Mouse (Mus musculus): ENCODE data around the gene Ahnak2. TPM values are rescaled to one million over a fixed set of nuclear protein-coding genes. Genes with fewer than 3 reads are reported as not detected.

The Ahnak2 gene
- polyA plus RNA-seq, 1 experiment from 2014 or later, result 3.7 TPM

GRCm38 (mm10) chr12:112795466-112796104 is 6.9 kb downstream of the Ahnak2 start:
- H3K9me3 ChIP-seq (ENCODE audit: control insufficient read depth, low read length), result no peaks in the 10 kb centered on the region
- 61% methylated on average over 18 of the region's 18 CpGs for WGBS
- ATAC-seq, result no peak
- peaks cover 10% of the 10 kb centered on the region for H3K4me1 ChIP-seq (ENCODE audit: control insufficient read depth, insufficient read depth, low read depth, low read length)
- H3K36me3 ChIP-seq (ENCODE audit: control insufficient read depth, insufficient read depth, low read length), result no peaks in the 10 kb centered on the region
- no peak overlapping the region for H3K9ac ChIP-seq (ENCODE audit: low read depth, low read length)
- H3K27me3 ChIP-seq (replicated peaks; ENCODE audit: control insufficient read depth, insufficient read depth, low read length), result no peaks in the 10 kb centered on the region
- no peak overlapping the region for H3K27ac ChIP-seq (ENCODE audit: low read depth, low read length)
- no peak overlapping the region for H3K4me2 ChIP-seq (ENCODE audit: low read length)
- H3K4me3 ChIP-seq (ENCODE audit: low read length), result no peak overlapping the region

- H3K27me3 ChIP-seq (replicated peaks; ENCODE audit: control insufficient read depth, insufficient read depth, low read length), result no peaks in the 10 kb centered on the region
- H3K9ac ChIP-seq (ENCODE audit: low read depth, low read length), result no peak overlapping the region
- no peak overlapping the region for H3K4me3 ChIP-seq (ENCODE audit: low read length)
- 84% methylated on average over 5 of the region's 5 CpGs for WGBS
- H3K27ac ChIP-seq (ENCODE audit: low read depth, low read length), result no peak overlapping the region
- H3K36me3 ChIP-seq (ENCODE audit: control insufficient read depth, insufficient read depth, low read length), result no peaks in the 10 kb centered on the region
- H3K9me3 ChIP-seq (ENCODE audit: control insufficient read depth, low read length), result no peaks in the 10 kb centered on the region
- H3K4me2 ChIP-seq (ENCODE audit: low read length), result no peak overlapping the region
- H3K4me1 ChIP-seq (ENCODE audit: control insufficient read depth, insufficient read depth, low read depth, low read length), result peaks cover 10% of the 10 kb centered on the region
- no peak for ATAC-seq
Observed at GRCm38 (mm10) chr12:112794998-112795397, 7.5 kb downstream of the Ahnak2 start.

GRCm38 (mm10) chr12:112794356-112794816 is 8.1 kb downstream of the Ahnak2 start:
- 38% methylated on average over 7 of the region's 7 CpGs for WGBS
- H3K9ac ChIP-seq (ENCODE audit: low read depth, low read length), result no peak overlapping the region
- H3K9me3 ChIP-seq (ENCODE audit: control insufficient read depth, low read length), result no peaks in the 10 kb centered on the region
- H3K4me2 ChIP-seq (ENCODE audit: low read length), result no peak overlapping the region
- no peak overlapping the region for H3K4me3 ChIP-seq (ENCODE audit: low read length)
- H3K27ac ChIP-seq (ENCODE audit: low read depth, low read length), result no peak overlapping the region
- H3K4me1 ChIP-seq (ENCODE audit: control insufficient read depth, insufficient read depth, low read depth, low read length), result peaks cover 10% of the 10 kb centered on the region
- H3K36me3 ChIP-seq (ENCODE audit: control insufficient read depth, insufficient read depth, low read length), result no peaks in the 10 kb centered on the region
- no peak for ATAC-seq
- H3K27me3 ChIP-seq (replicated peaks; ENCODE audit: control insufficient read depth, insufficient read depth, low read length), result no peaks in the 10 kb centered on the region

GRCm38 (mm10) chr12:112793601-112794355 is 8.7 kb downstream of the Ahnak2 start:
- Histone ChIP-seq H3K4me1 (ENCODE audit: control insufficient read depth, insufficient read depth, low read depth, low read length) (peaks cover 10% of the 10 kb centered on the region), H3K4me2 (ENCODE audit: low read length) (no peak overlapping the region), H3K27ac (ENCODE audit: low read depth, low read length) (no peak overlapping the region), H3K27me3 (replicated peaks; ENCODE audit: control insufficient read depth, insufficient read depth, low read length) (no peaks in the 10 kb centered on the region), H3K9me3 (ENCODE audit: control insufficient read depth, low read length) (no peaks in the 10 kb centered on the region), H3K9ac (ENCODE audit: low read depth, low read length) (no peak overlapping the region), H3K4me3 (ENCODE audit: low read length) (no peak overlapping the region), H3K36me3 (ENCODE audit: control insufficient read depth, insufficient read depth, low read length) (no peaks in the 10 kb centered on the region)
- ATAC-seq, result no peak
- WGBS, result 76% methylated on average over 13 of the region's 13 CpGs

- Histone ChIP-seq H3K9me3 (ENCODE audit: control insufficient read depth, low read length) (no peaks in the 10 kb centered on the region), H3K9ac (ENCODE audit: low read depth, low read length) (no peak overlapping the region), H3K4me3 (ENCODE audit: low read length) (no peak overlapping the region), H3K4me2 (ENCODE audit: low read length) (no peak overlapping the region), H3K27me3 (replicated peaks; ENCODE audit: control insufficient read depth, insufficient read depth, low read length) (no peaks in the 10 kb centered on the region), H3K27ac (ENCODE audit: low read depth, low read length) (no peak overlapping the region), H3K36me3 (ENCODE audit: control insufficient read depth, insufficient read depth, low read length) (no peaks in the 10 kb centered on the region), H3K4me1 (ENCODE audit: control insufficient read depth, insufficient read depth, low read depth, low read length) (no peaks in the 10 kb centered on the region)
- ATAC-seq, result no peak
- WGBS, result 75% methylated on average over 8 of the region's 8 CpGs
Observed at GRCm38 (mm10) chr12:112791026-112791425, 11.4 kb downstream of the Ahnak2 start.

- no peaks in the 10 kb centered on the region for H3K36me3 ChIP-seq (ENCODE audit: control insufficient read depth, insufficient read depth, low read length)
- no peak for ATAC-seq
- H3K27ac ChIP-seq (ENCODE audit: low read depth, low read length), result no peak overlapping the region
- H3K27me3 ChIP-seq (replicated peaks; ENCODE audit: control insufficient read depth, insufficient read depth, low read length), result no peaks in the 10 kb centered on the region
- no peak overlapping the region for H3K9ac ChIP-seq (ENCODE audit: low read depth, low read length)
- no peak overlapping the region for H3K4me3 ChIP-seq (ENCODE audit: low read length)
- H3K4me1 ChIP-seq (ENCODE audit: control insufficient read depth, insufficient read depth, low read depth, low read length), result no peaks in the 10 kb centered on the region
- WGBS, result 93% methylated on average over 10 of the region's 10 CpGs
- H3K9me3 ChIP-seq (ENCODE audit: control insufficient read depth, low read length), result no peaks in the 10 kb centered on the region
- no peak overlapping the region for H3K4me2 ChIP-seq (ENCODE audit: low read length)
Observed at GRCm38 (mm10) chr12:112774481-112774880, 28.0 kb downstream of the Ahnak2 start.

DNA sequence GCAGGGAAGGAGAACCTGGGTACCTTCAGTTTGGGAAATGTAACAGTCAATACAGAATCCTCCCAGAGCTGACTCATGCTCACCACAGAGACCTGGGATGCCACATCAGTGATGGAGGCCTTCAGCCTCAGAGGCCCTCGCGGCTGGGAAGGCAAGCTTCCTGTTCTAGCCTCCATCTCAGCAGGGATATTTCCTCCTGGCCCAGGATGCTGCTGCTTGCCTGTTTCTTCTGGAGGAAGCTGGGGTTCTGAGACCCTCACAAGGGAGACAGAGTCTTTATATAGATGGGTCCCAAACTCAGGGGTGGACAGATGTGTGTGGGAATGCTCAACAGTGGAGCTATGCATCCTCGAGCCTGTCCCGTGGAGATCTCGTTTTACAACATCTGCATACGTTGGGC is 28.4 kb downstream of the Ahnak2 start:
- Histone ChIP-seq H3K9me3 (ENCODE audit: control insufficient read depth, low read length) (no peaks in the 10 kb centered on the region), H3K36me3 (ENCODE audit: control insufficient read depth, insufficient read depth, low read length) (no peaks in the 10 kb centered on the region), H3K27me3 (replicated peaks; ENCODE audit: control insufficient read depth, insufficient read depth, low read length) (no peaks in the 10 kb centered on the region), H3K9ac (ENCODE audit: low read depth, low read length) (no peak overlapping the region), H3K4me2 (ENCODE audit: low read length) (no peak overlapping the region), H3K4me1 (ENCODE audit: control insufficient read depth, insufficient read depth, low read depth, low read length) (no peaks in the 10 kb centered on the region), H3K4me3 (ENCODE audit: low read length) (no peak overlapping the region), H3K27ac (ENCODE audit: low read depth, low read length) (no peak overlapping the region)
- ATAC-seq, result no peak
- 82% methylated on average over 6 of the region's 6 CpGs for WGBS

DNA sequence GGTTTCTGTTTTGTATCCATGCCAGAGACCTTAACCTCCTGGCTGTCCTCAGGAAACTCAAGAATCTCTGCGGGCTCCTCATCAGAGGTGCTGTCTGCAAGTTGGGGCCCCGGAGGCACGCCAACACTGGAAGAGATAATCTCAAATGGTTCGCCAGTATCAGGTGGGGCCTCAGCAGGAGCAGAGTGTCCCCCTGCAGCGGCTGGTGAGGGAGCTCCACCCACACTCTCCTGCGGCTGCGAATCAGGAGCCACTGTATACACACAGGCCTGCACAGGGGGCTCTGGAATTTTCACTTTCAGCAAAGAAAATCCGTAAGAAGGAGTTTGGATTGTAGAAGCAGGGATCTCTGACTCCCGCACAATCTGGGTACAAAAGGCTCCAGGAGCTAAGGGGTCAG is 29.1 kb downstream of the Ahnak2 start:
- no peak for ATAC-seq
- Histone ChIP-seq H3K4me2 (ENCODE audit: low read length) (no peak overlapping the region), H3K27me3 (replicated peaks; ENCODE audit: control insufficient read depth, insufficient read depth, low read length) (no peaks in the 10 kb centered on the region), H3K9me3 (ENCODE audit: control insufficient read depth, low read length) (no peaks in the 10 kb centered on the region), H3K4me1 (ENCODE audit: control insufficient read depth, insufficient read depth, low read depth, low read length) (no peaks in the 10 kb centered on the region), H3K27ac (ENCODE audit: low read depth, low read length) (no peak overlapping the region), H3K36me3 (ENCODE audit: control insufficient read depth, insufficient read depth, low read length) (no peaks in the 10 kb centered on the region), H3K4me3 (ENCODE audit: low read length) (no peak overlapping the region), H3K9ac (ENCODE audit: low read depth, low read length) (no peak overlapping the region)
- WGBS, result 47% methylated on average over 9 of the region's 9 CpGs

DNA sequence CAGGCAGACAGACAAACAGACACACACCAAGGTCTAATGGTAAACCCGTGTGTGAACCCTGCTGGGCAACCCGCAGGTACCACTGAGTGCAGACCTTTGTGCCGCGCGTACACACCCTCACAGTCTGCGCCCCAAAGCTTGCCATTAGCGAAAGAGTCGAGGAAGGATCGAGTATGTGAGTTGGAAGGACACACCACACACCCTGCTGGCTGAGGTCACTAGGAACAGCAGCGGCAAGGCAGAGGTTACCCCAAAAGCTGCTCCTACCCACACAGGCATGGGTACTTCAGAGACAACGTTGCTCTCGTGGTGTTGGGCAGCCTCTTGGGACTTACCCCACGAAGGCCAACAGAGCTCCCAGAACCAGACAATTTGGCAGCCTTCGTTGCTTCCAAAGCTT is 30.2 kb downstream of the Ahnak2 start:
- Histone ChIP-seq H3K4me3 (ENCODE audit: low read length) (no peak overlapping the region), H3K9me3 (ENCODE audit: control insufficient read depth, low read length) (no peaks in the 10 kb centered on the region), H3K36me3 (ENCODE audit: control insufficient read depth, insufficient read depth, low read length) (no peaks in the 10 kb centered on the region), H3K27ac (ENCODE audit: low read depth, low read length) (no peak overlapping the region), H3K9ac (ENCODE audit: low read depth, low read length) (no peak overlapping the region), H3K27me3 (replicated peaks; ENCODE audit: control insufficient read depth, insufficient read depth, low read length) (no peaks in the 10 kb centered on the region), H3K4me2 (ENCODE audit: low read length) (no peak overlapping the region), H3K4me1 (ENCODE audit: control insufficient read depth, insufficient read depth, low read depth, low read length) (no peaks in the 10 kb centered on the region)
- ATAC-seq, result no peak
- WGBS, result 91% methylated on average over 14 of the region's 14 CpGs

Data from hindbrain, embryonic 16.5 days (tissue).